Mouse (Mus musculus): ENCODE results near the gene 0610030E20Rik. TPM values are rescaled to one million over a fixed set of nuclear protein-coding genes. Genes with fewer than 3 reads are reported as not detected.
A peak's percentile ranks its signal among the peaks of the same experiment; 100 is the strongest.

0610030E20Rik gene
- total and polyA plus RNA-seq, 3 experiments: 29.7 to 71.0 (median 33.9) TPM

GRCm38 (mm10) chr6:72344396-72345073, 2.6 kb upstream of the 0610030E20Rik start:
- Histone ChIP-seq H3K9me3 (replicated peaks) (no peaks in the 10 kb centered on the region), H3K4me3 (ENCODE audit: low read depth, low read length) (peak overlapping the region; percentile 90), H3K27me3 (ENCODE audit: insufficient read depth, low read length) (no peaks in the 10 kb centered on the region), H3K36me3 (replicated peaks) (peaks cover 52% of the 10 kb centered on the region), H3K4me1 (ENCODE audit: insufficient read depth, low read depth, low read length) (peaks cover 67% of the 10 kb centered on the region)
- ATAC-seq (ENCODE audit: extremely low read depth, insufficient number of reproducible peaks, low FRiP score, poor library complexity, severe bottlenecking) (no peak), DNase-seq (ENCODE audit: low spot score) (no peak)
- TF ChIP-seq CTCF (IDR thresholded peaks at IDR 0.05; ENCODE audit: low read depth, low read length): no peak
- no peak for TF ChIP-seq GATA1 (IDR thresholded peaks at IDR 0.05; ENCODE audit: borderline replicate concordance, low read length)
- no peak for TF ChIP-seq GATA2 (IDR thresholded peaks at IDR 0.05; ENCODE audit: borderline replicate concordance, low read depth, low read length)

DNA sequence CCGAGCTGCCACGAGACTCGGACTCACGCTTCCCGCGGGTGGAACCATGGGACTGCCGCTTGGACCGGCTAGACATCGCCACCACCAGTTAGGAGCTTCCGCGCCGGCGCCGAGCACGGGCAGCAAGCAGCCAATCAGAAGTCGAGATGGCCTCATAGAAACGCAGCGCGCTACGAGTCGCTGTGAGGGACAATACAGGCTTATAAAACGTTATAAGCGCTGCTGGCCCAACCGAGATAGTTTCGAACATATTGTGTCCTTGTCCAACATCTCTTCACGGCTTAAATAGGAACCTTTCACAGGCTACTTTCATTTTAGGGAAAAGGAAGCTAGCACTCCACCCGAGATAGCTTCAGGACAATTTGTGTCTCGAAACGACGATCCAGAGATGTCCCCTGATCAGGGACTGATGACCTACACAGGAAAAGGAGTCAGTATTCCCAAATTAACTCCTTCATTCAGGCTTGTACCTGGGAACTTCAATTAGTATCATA, 2.0 kb upstream of the 0610030E20Rik start, which contains the start of gene Usp39:
Gene Usp39 (minus strand): TSS at position 111 of the 494 bp plus-strand sequence.
- peak; percentile 78 for ATAC-seq (ENCODE audit: extremely low read depth, insufficient number of reproducible peaks, low FRiP score, poor library complexity, severe bottlenecking)

GRCm38 (mm10) chr6:72345633-72346032, 1.5 kb upstream of the 0610030E20Rik start:
- no peak for ATAC-seq (ENCODE audit: extremely low read depth, insufficient number of reproducible peaks, low FRiP score, poor library complexity, severe bottlenecking)
- no peaks in the 10 kb centered on the region for H3K9me3 ChIP-seq (replicated peaks)
- H3K27me3 ChIP-seq (ENCODE audit: insufficient read depth, low read length): no peaks in the 10 kb centered on the region
- no peak for TF ChIP-seq TAL1 (conservative IDR thresholded peaks at IDR 0.05; ENCODE audit: low read depth, low read length)
- peaks cover 52% of the 10 kb centered on the region for H3K36me3 ChIP-seq (replicated peaks)
- peak; percentile 31 for DNase-seq (ENCODE audit: low spot score)
- H3K4me3 ChIP-seq (ENCODE audit: low read depth, low read length): peak overlapping the region; percentile 10; the same call in 1 of the 2 replicates
- peaks cover 72% of the 10 kb centered on the region for H3K4me1 ChIP-seq (ENCODE audit: insufficient read depth, low read depth, low read length)

More for the DNA sequence above, 2.0 kb upstream of the 0610030E20Rik start, which contains the start of gene Usp39:
- Histone ChIP-seq H3K9me3 (replicated peaks) (no peaks in the 10 kb centered on the region), H3K27me3 (ENCODE audit: insufficient read depth, low read length) (no peaks in the 10 kb centered on the region), H3K36me3 (replicated peaks) (peaks cover 52% of the 10 kb centered on the region), H3K4me1 (ENCODE audit: insufficient read depth, low read depth, low read length) (peaks cover 70% of the 10 kb centered on the region), H3K4me3 (ENCODE audit: low read depth, low read length) (peak within 1 kb of the TSS; percentile 90)
- TF ChIP-seq POLR2AphosphoS5 (IDR thresholded peaks at IDR 0.05; ENCODE audit: insufficient replicate concordance, low read depth, low read length): no peak; the same call in 1 of the 2 replicates
- TF ChIP-seq CTCF (IDR thresholded peaks at IDR 0.05; ENCODE audit: low read depth, low read length): no peak
- no peak for TF ChIP-seq GATA1 (IDR thresholded peaks at IDR 0.05; ENCODE audit: borderline replicate concordance, low read length)
- peak; percentile 83 for DNase-seq (ENCODE audit: low spot score)

- H3K4me3 ChIP-seq (ENCODE audit: low read depth, low read length): peak overlapping the region; percentile 55; the same call in 1 of the 2 replicates
- DNase-seq (ENCODE audit: low spot score): no peak
- no peaks in the 10 kb centered on the region for H3K9me3 ChIP-seq (replicated peaks)
- TF ChIP-seq GATA1 (IDR thresholded peaks at IDR 0.05; ENCODE audit: borderline replicate concordance, low read length): no peak
- TF ChIP-seq CTCF (IDR thresholded peaks at IDR 0.05; ENCODE audit: low read depth, low read length): no peak
- no peak for TF ChIP-seq POLR2AphosphoS5 (IDR thresholded peaks at IDR 0.05; ENCODE audit: insufficient replicate concordance, low read depth, low read length)
- TF ChIP-seq GATA2 (IDR thresholded peaks at IDR 0.05; ENCODE audit: borderline replicate concordance, low read depth, low read length): no peak
- TF ChIP-seq TAL1 (conservative IDR thresholded peaks at IDR 0.05; ENCODE audit: low read depth, low read length): no peak
- ATAC-seq (ENCODE audit: extremely low read depth, insufficient number of reproducible peaks, low FRiP score, poor library complexity, severe bottlenecking): no peak
- no peaks in the 10 kb centered on the region for H3K27me3 ChIP-seq (ENCODE audit: insufficient read depth, low read length)
- H3K4me1 ChIP-seq (ENCODE audit: insufficient read depth, low read depth, low read length): peaks cover 73% of the 10 kb centered on the region
- peaks cover 52% of the 10 kb centered on the region for H3K36me3 ChIP-seq (replicated peaks)
Observed at GRCm38 (mm10) chr6:72346261-72346660, 856 bp upstream of the 0610030E20Rik start.

GRCm38 (mm10) chr6:72348411-72348810, 1.3 kb downstream of the 0610030E20Rik start:
- TF ChIP-seq POLR2AphosphoS5 (IDR thresholded peaks at IDR 0.05; ENCODE audit: insufficient replicate concordance, low read depth, low read length): no peak
- no peak for TF ChIP-seq GATA2 (IDR thresholded peaks at IDR 0.05; ENCODE audit: borderline replicate concordance, low read depth, low read length)
- TF ChIP-seq CTCF (IDR thresholded peaks at IDR 0.05; ENCODE audit: low read depth, low read length): no peak
- Histone ChIP-seq H3K27me3 (ENCODE audit: insufficient read depth, low read length) (no peaks in the 10 kb centered on the region), H3K4me1 (ENCODE audit: insufficient read depth, low read depth, low read length) (peaks cover 74% of the 10 kb centered on the region), H3K9me3 (replicated peaks) (no peaks in the 10 kb centered on the region), H3K4me3 (ENCODE audit: low read depth, low read length) (peak overlapping the region; percentile 91), H3K36me3 (replicated peaks) (peaks cover 49% of the 10 kb centered on the region)
- ATAC-seq (ENCODE audit: extremely low read depth, insufficient number of reproducible peaks, low FRiP score, poor library complexity, severe bottlenecking) (no peak), DNase-seq (ENCODE audit: low spot score) (no peak)

DNA sequence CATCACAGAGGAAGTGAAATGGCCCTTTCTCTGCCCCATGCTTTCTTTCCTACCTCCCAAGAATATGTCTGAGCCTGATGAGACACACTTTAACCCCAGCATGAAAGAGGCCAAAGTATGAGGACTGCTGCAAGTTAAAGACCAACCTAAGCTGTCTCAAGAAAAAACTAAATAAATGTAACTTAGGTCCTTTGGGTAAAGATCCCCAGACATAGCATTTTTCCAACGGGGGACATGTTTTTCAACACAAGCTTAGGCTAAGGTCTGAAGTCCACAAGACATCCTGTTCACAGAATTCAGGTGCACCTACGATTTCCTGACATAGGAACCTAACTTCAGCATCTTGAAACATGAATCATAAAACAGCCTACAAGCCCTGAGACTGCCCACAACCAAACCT, 3.1 kb downstream of the 0610030E20Rik start:
- no peak overlapping the region; the same call in 1 of the 2 replicates for H3K4me3 ChIP-seq (ENCODE audit: low read depth, low read length)
- no peak for TF ChIP-seq POLR2AphosphoS5 (IDR thresholded peaks at IDR 0.05; ENCODE audit: insufficient replicate concordance, low read depth, low read length)
- no peak for TF ChIP-seq GATA2 (IDR thresholded peaks at IDR 0.05; ENCODE audit: borderline replicate concordance, low read depth, low read length)
- no peak for TF ChIP-seq TAL1 (conservative IDR thresholded peaks at IDR 0.05; ENCODE audit: low read depth, low read length)
- no peak for TF ChIP-seq CTCF (IDR thresholded peaks at IDR 0.05; ENCODE audit: low read depth, low read length)
- no peak for TF ChIP-seq GATA1 (IDR thresholded peaks at IDR 0.05; ENCODE audit: borderline replicate concordance, low read length)
- peaks cover 60% of the 10 kb centered on the region for H3K36me3 ChIP-seq (replicated peaks)
- ATAC-seq (ENCODE audit: extremely low read depth, insufficient number of reproducible peaks, low FRiP score, poor library complexity, severe bottlenecking): no peak
- peaks cover 85% of the 10 kb centered on the region for H3K4me1 ChIP-seq (ENCODE audit: insufficient read depth, low read depth, low read length)
- H3K27me3 ChIP-seq (ENCODE audit: insufficient read depth, low read length): peaks cover 5% of the 10 kb centered on the region; the same call in 1 of the 2 replicates
- no peaks in the 10 kb centered on the region for H3K9me3 ChIP-seq (replicated peaks)
- no peak for DNase-seq (ENCODE audit: low spot score)
